In the genomic region with DNA sequence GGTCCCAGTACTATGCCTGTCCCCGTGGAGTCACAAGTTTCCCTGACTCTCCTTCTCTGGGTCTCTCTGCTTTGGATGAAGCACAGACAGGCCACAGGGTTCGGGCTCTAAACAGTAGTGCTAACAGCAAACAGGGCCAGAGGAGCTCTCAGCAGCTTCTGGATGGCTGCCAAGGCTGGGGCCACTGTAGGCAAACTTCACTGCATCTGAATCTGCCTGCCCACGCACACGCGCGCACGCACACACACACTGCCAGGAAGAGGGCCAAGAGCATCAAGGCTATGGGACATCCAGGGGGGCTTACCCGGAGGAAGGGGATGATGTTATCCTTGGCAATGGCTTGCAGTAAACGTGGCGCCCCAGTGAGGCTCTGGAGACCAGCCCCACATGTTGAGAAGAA, we compare ENCODE assay signal across 8 mouse cellular contexts. TPM values are rescaled to one million over a fixed set of nuclear protein-coding genes. Genes with fewer than 3 reads are reported as not detected.
DNase-seq lines count a peak whose midpoint lies in the region; ATAC-seq and TF ChIP-seq lines count a peak whose summit lies in the region.

No protein-coding gene starts in this region.

- ATAC-seq in kidney, embryonic 15.5 days (replicated peaks; ENCODE audit: low FRiP score) = no peak
- ATAC-seq in G1E (ENCODE audit: extremely low read depth, insufficient number of reproducible peaks, low FRiP score, poor library complexity, severe bottlenecking) = no peak
- peak; percentile 59 for ATAC-seq in intestine, embryonic 15.5 days
- ATAC-seq in neural tube, embryonic 14.5 days (ENCODE audit: low read depth) = peak; percentile 57; the same call in 1 of the 2 replicates
- ATAC-seq in megakaryocyte-erythroid progenitor cell, adult 5-6 weeks (replicated peaks; ENCODE audit: low FRiP score, low TSS enrichment, poor library complexity, severe bottlenecking) = no peak
- ATAC-seq in CD4-positive, CD25-positive, alpha-beta regulatory T cell, adult 4 months = no peak

- TF ChIP-seq CTCF in kidney, adult 2 months (conservative IDR thresholded peaks at IDR 0.05; ENCODE audit: insufficient read depth, insufficient read length, low read depth, low read length) = no peak
- no peak for TF ChIP-seq CTCF in G1E (IDR thresholded peaks at IDR 0.05; ENCODE audit: low read depth, low read length)

- peak; percentile 21 for DNase-seq in kidney, adult 2 months
- DNase-seq in G1E (ENCODE audit: low spot score) (peak; percentile 54), NIH3T3 (ENCODE audit: low read depth) (peak; percentile 51)

- H3K4me2 ChIP-seq in kidney, embryonic 15.5 days = no peak overlapping the region
- H3K4me2 ChIP-seq in intestine, embryonic 15.5 days (replicated peaks) = no peak overlapping the region
- H3K4me2 ChIP-seq in neural tube, embryonic 14.5 days (ENCODE audit: low read depth, low read length) = no peak overlapping the region

- no peaks in the 10 kb centered on the region for H3K36me3 ChIP-seq in kidney, adult 2 months (ENCODE audit: control insufficient read depth, insufficient read depth, low read length)
- H3K36me3 ChIP-seq in kidney, embryonic 15.5 days = peaks cover 91% of the 10 kb centered on the region
- peaks cover 93% of the 10 kb centered on the region for H3K36me3 ChIP-seq in G1E (replicated peaks)
- peaks cover 22% of the 10 kb centered on the region; the same call in 1 of the 2 replicates for H3K36me3 ChIP-seq in intestine, embryonic 15.5 days
- no peaks in the 10 kb centered on the region for H3K36me3 ChIP-seq in neural tube, embryonic 14.5 days (ENCODE audit: control insufficient read depth, insufficient read depth, low read length)

- no peaks in the 10 kb centered on the region for H3K27me3 ChIP-seq in kidney, adult 2 months (replicated peaks; ENCODE audit: control insufficient read depth, insufficient read depth, low read length)
- H3K27me3 ChIP-seq in kidney, embryonic 15.5 days = no peaks in the 10 kb centered on the region
- no peaks in the 10 kb centered on the region for H3K27me3 ChIP-seq in G1E (ENCODE audit: insufficient read depth, low read length)
- H3K27me3 ChIP-seq in intestine, embryonic 15.5 days (replicated peaks) = no peaks in the 10 kb centered on the region
- no peaks in the 10 kb centered on the region for H3K27me3 ChIP-seq in neural tube, embryonic 14.5 days (ENCODE audit: control insufficient read depth, insufficient read depth, low read length)

- H3K9ac ChIP-seq in kidney, embryonic 15.5 days = no peak overlapping the region
- H3K9ac ChIP-seq in intestine, embryonic 15.5 days = no peak overlapping the region
- no peak overlapping the region for H3K9ac ChIP-seq in neural tube, embryonic 14.5 days (replicated peaks; ENCODE audit: low read depth, low read length)

- 63% methylated on average over 10 of the region's 10 CpGs for WGBS in kidney, adult 2 months
- 72% methylated on average over 10 of the region's 10 CpGs for WGBS in kidney, embryonic 15.5 days
- 57% methylated on average over 10 of the region's 10 CpGs for WGBS in intestine, embryonic 15.5 days
- WGBS in neural tube, embryonic 14.5 days = 60% methylated on average over 10 of the region's 10 CpGs

- no peaks in the 10 kb centered on the region for H3K9me3 ChIP-seq in kidney, embryonic 15.5 days (replicated peaks)
- no peaks in the 10 kb centered on the region for H3K9me3 ChIP-seq in G1E (replicated peaks)
- H3K9me3 ChIP-seq in intestine, embryonic 15.5 days = no peaks in the 10 kb centered on the region
- H3K9me3 ChIP-seq in neural tube, embryonic 14.5 days (ENCODE audit: control insufficient read depth, low read length) = no peaks in the 10 kb centered on the region

- no peak overlapping the region for H3K4me3 ChIP-seq in kidney, adult 2 months (ENCODE audit: insufficient read depth, low read depth, low read length)
- no peak overlapping the region for H3K4me3 ChIP-seq in kidney, embryonic 15.5 days (replicated peaks)
- H3K4me3 ChIP-seq in G1E (ENCODE audit: low read depth, low read length) = no peak overlapping the region
- no peak overlapping the region for H3K4me3 ChIP-seq in intestine, embryonic 15.5 days (replicated peaks)
- H3K4me3 ChIP-seq in neural tube, embryonic 14.5 days (ENCODE audit: low read depth, low read length) = no peak overlapping the region

- H3K4me1 ChIP-seq in kidney, adult 2 months (ENCODE audit: control insufficient read depth, insufficient read depth, low read length) = peaks cover 6% of the 10 kb centered on the region; the same call in 1 of the 2 replicates
- H3K4me1 ChIP-seq in kidney, embryonic 15.5 days = peaks cover 25% of the 10 kb centered on the region
- peaks cover 12% of the 10 kb centered on the region for H3K4me1 ChIP-seq in G1E (ENCODE audit: insufficient read depth, low read depth, low read length)
- peaks cover 7% of the 10 kb centered on the region for H3K4me1 ChIP-seq in intestine, embryonic 15.5 days (replicated peaks)
- no peaks in the 10 kb centered on the region for H3K4me1 ChIP-seq in neural tube, embryonic 14.5 days (ENCODE audit: control insufficient read depth, insufficient read depth, low read length)

- TF ChIP-seq POLR2A in kidney, adult 2 months (IDR thresholded peaks at IDR 0.05; ENCODE audit: low read depth, low read length) = no peak

- H3K27ac ChIP-seq in kidney, adult 2 months (ENCODE audit: insufficient read depth, low read depth, low read length) = no peak overlapping the region
- no peak overlapping the region for H3K27ac ChIP-seq in kidney, embryonic 15.5 days
- H3K27ac ChIP-seq in intestine, embryonic 15.5 days = no peak overlapping the region
- H3K27ac ChIP-seq in neural tube, embryonic 14.5 days (ENCODE audit: low read depth, low read length) = 0 out of 2 replicates have a peak overlapping the region, but pooled peaks have one; percentile 30

RNA-seq across cellular contexts. Expression of a gene that starts 6.2 kb away (rescaled TPM):
- polyA plus RNA-seq in kidney, adult 2 months (2012; rRNA removed) = 2.2 and 2.4 TPM in 2 replicates
- polyA plus RNA-seq in kidney, embryonic 15.5 days (2015; fragmentation: Nextera tagmentation; extraction: Ambion mirVana) = 1.3 and 2.8 TPM in 2 replicates
- total RNA-seq in G1E (2014; fragmentation: Nextera tagmentation) (0.92 TPM in 1 of 2 replicates, not detected in the other), G1E (2017) (0.17 and 0.22 TPM in 2 replicates)
- 0.29 and 0.40 TPM in 2 replicates for polyA plus RNA-seq in G1E (2012)
- polyA plus RNA-seq in intestine, embryonic 15.5 days (2015; fragmentation: Nextera tagmentation; extraction: Ambion mirVana) = 2.1 and 2.3 TPM in 2 replicates
- 0.99 and 2.7 TPM in 2 replicates for polyA plus RNA-seq in neural tube, embryonic 14.5 days (2014; fragmentation: Nextera tagmentation; extraction: Ambion mirVana)
- total RNA-seq in megakaryocyte-erythroid progenitor cell, adult 5-6 weeks (2014; fragmentation: Nextera tagmentation) = 3.7 and 4.6 TPM in 2 replicates
- total RNA-seq in megakaryocyte-erythroid progenitor cell, adult 5-6 weeks (2017) = 1.5 TPM in 1 of 2 replicates, not detected in the other
- under 1 TPM in 1 of 2 experiments, not detected in 1; 0.40 TPM for polyA plus RNA-seq in CD4-positive, CD25-positive, alpha-beta regulatory T cell, adult 4 months (2017; shearing (Covaris generic))

RNA-seq across cellular contexts. Expression of a gene that starts 11.1 kb away (rescaled TPM):
- polyA plus RNA-seq in kidney, adult 2 months (2012; rRNA removed) = 71.2 and 88.0 TPM in 2 replicates
- 43.8 and 44.5 TPM in 2 replicates for polyA plus RNA-seq in kidney, embryonic 15.5 days (2015; fragmentation: Nextera tagmentation; extraction: Ambion mirVana)
- 14.4 and 16.3 TPM in 2 replicates for total RNA-seq in G1E (2014; fragmentation: Nextera tagmentation)
- total RNA-seq in G1E (2017) = 15.3 and 19.7 TPM in 2 replicates
- polyA plus RNA-seq in G1E (2012) = 125 and 148 TPM in 2 replicates
- polyA plus RNA-seq in intestine, embryonic 15.5 days (2015; fragmentation: Nextera tagmentation; extraction: Ambion mirVana) = 76.6 and 99.7 TPM in 2 replicates
- polyA plus RNA-seq in neural tube, embryonic 14.5 days (2014; fragmentation: Nextera tagmentation; extraction: Ambion mirVana) = 53.2 and 76.8 TPM in 2 replicates
- total RNA-seq in megakaryocyte-erythroid progenitor cell, adult 5-6 weeks (2014; fragmentation: Nextera tagmentation) = 93.9 and 150 TPM in 2 replicates
- 29.5 and 38.9 TPM in 2 replicates for total RNA-seq in megakaryocyte-erythroid progenitor cell, adult 5-6 weeks (2017)
- polyA plus RNA-seq in CD4-positive, CD25-positive, alpha-beta regulatory T cell, adult 4 months (2017; shearing (Covaris generic)) = 100 to 1,000 TPM; 339 to 391 TPM

RNA-seq across cellular contexts. Expression of a gene that starts 15.7 kb away (rescaled TPM):
- polyA plus RNA-seq in kidney, adult 2 months (2012; rRNA removed) = 1.0 and 1.5 TPM in 2 replicates
- 1.2 and 1.7 TPM in 2 replicates for polyA plus RNA-seq in kidney, embryonic 15.5 days (2015; fragmentation: Nextera tagmentation; extraction: Ambion mirVana)
- total RNA-seq in G1E (2014; fragmentation: Nextera tagmentation) (not detected in 2 replicates), G1E (2017) (0.38 and 1.1 TPM in 2 replicates)
- polyA plus RNA-seq in G1E (2012) = 0.14 TPM in 1 of 2 replicates, not detected in the other
- polyA plus RNA-seq in intestine, embryonic 15.5 days (2015; fragmentation: Nextera tagmentation; extraction: Ambion mirVana) = 0.82 and 3.2 TPM in 2 replicates
- 3.2 and 3.8 TPM in 2 replicates for polyA plus RNA-seq in neural tube, embryonic 14.5 days (2014; fragmentation: Nextera tagmentation; extraction: Ambion mirVana)
- 1.6 TPM in 1 of 2 replicates, not detected in the other for total RNA-seq in megakaryocyte-erythroid progenitor cell, adult 5-6 weeks (2014; fragmentation: Nextera tagmentation)
- not detected in 2 replicates for total RNA-seq in megakaryocyte-erythroid progenitor cell, adult 5-6 weeks (2017)
- polyA plus RNA-seq in CD4-positive, CD25-positive, alpha-beta regulatory T cell, adult 4 months (2017; shearing (Covaris generic)) = 1 to 10 TPM; 1.6 to 3.6 TPM

RNA-seq across cellular contexts. Expression of a gene that starts 16.5 kb away (rescaled TPM):
- 30.9 and 33.5 TPM in 2 replicates for polyA plus RNA-seq in kidney, adult 2 months (2012; rRNA removed)
- polyA plus RNA-seq in kidney, embryonic 15.5 days (2015; fragmentation: Nextera tagmentation; extraction: Ambion mirVana) = 30.1 and 33.9 TPM in 2 replicates
- 3.7 and 4.4 TPM in 2 replicates for total RNA-seq in G1E (2014; fragmentation: Nextera tagmentation)
- total RNA-seq in G1E (2017) = 6.6 and 7.2 TPM in 2 replicates
- 7.4 and 8.7 TPM in 2 replicates for polyA plus RNA-seq in G1E (2012)
- polyA plus RNA-seq in intestine, embryonic 15.5 days (2015; fragmentation: Nextera tagmentation; extraction: Ambion mirVana) = 23.9 and 24.0 TPM in 2 replicates
- 4.8 and 8.2 TPM in 2 replicates for polyA plus RNA-seq in neural tube, embryonic 14.5 days (2014; fragmentation: Nextera tagmentation; extraction: Ambion mirVana)
- 11.4 and 14.2 TPM in 2 replicates for total RNA-seq in megakaryocyte-erythroid progenitor cell, adult 5-6 weeks (2014; fragmentation: Nextera tagmentation)
- total RNA-seq in megakaryocyte-erythroid progenitor cell, adult 5-6 weeks (2017) = 4.7 and 10.5 TPM in 2 replicates
- polyA plus RNA-seq in CD4-positive, CD25-positive, alpha-beta regulatory T cell, adult 4 months (2017; shearing (Covaris generic)) = 1 to 10 TPM; 4.5 to 7.2 TPM

RNA-seq across cellular contexts. Expression of a gene that starts 29.9 kb away (rescaled TPM):
- 0.05 and 0.10 TPM in 2 replicates for polyA plus RNA-seq in kidney, adult 2 months (2012; rRNA removed)
- polyA plus RNA-seq in kidney, embryonic 15.5 days (2015; fragmentation: Nextera tagmentation; extraction: Ambion mirVana) = not detected in 2 replicates
- total RNA-seq in G1E (2014; fragmentation: Nextera tagmentation) (not detected in 2 replicates), G1E (2017) (0.05 TPM in 1 of 2 replicates, not detected in the other)
- not detected in 2 replicates for polyA plus RNA-seq in G1E (2012)
- not detected in 2 replicates for polyA plus RNA-seq in intestine, embryonic 15.5 days (2015; fragmentation: Nextera tagmentation; extraction: Ambion mirVana)
- polyA plus RNA-seq in neural tube, embryonic 14.5 days (2014; fragmentation: Nextera tagmentation; extraction: Ambion mirVana) = not detected in 2 replicates
- total RNA-seq in megakaryocyte-erythroid progenitor cell, adult 5-6 weeks (2014; fragmentation: Nextera tagmentation) = not detected in 2 replicates
- not detected in 2 replicates for total RNA-seq in megakaryocyte-erythroid progenitor cell, adult 5-6 weeks (2017)
- polyA plus RNA-seq in CD4-positive, CD25-positive, alpha-beta regulatory T cell, adult 4 months (2017; shearing (Covaris generic)) = not detected

Comparison
In these comparisons a context has a peak if more than half of its experiments do, and no peak if none do; other contexts are left out.
1. ATAC-seq: peak in intestine, embryonic 15.5 days (single experiment) and neural tube, embryonic 14.5 days (single experiment); none in kidney, embryonic 15.5 days (single experiment), G1E (single experiment), megakaryocyte-erythroid progenitor cell, adult 5-6 weeks (single experiment) and CD4-positive, CD25-positive, alpha-beta regulatory T cell, adult 4 months (single experiment).
2. Peak in every context shown above with its lines, with median percentiles within 50 percentile points of each other: DNase-seq.